Mouse (Mus musculus) left cerebral cortex, adult 2 months (tissue): ENCODE data around the gene Mcm2. TPM values are rescaled to one million over a fixed set of nuclear protein-coding genes. Genes with fewer than 3 reads are reported as not detected.
A peak's percentile ranks its signal among the peaks of the same experiment; 100 is the strongest.

Experiments
- DNase-seq, 2 experiments: peaks; one replicate each; pipeline ENCODE4 v3.0.0; 2021 to 2022; ENCODE audit warnings: low spot score in 2 of 2, mixed read lengths in 1 of 2; ENCODE audit errors: extremely low spot score in 1 of 2
- H3K27ac ChIP-seq: fragments of 200-600 bp; 2 replicates; pipeline ENCODE4 v1.8.1; 2022
- H3K4me3 ChIP-seq: fragments of 200-600 bp; 2 replicates; pipeline ENCODE4 v1.8.1; 2022
- CTCF ChIP-seq: fragments of 200-600 bp; IDR thresholded peaks from 2 replicates; pipeline ENCODE4 v1.8.1; 2022; ENCODE audit warnings: antibody characterized with exemption, mild to moderate bottlenecking, moderate library complexity
- intact Hi-C: fragments of 180-260 bp; cut with DNase I; formaldehyde crosslinking; loops from one replicate; pipeline ENCODE4 v1.15.1; 2025
- total RNA-seq, 2 experiments: library from RNA; stranded (reverse); gene quantifications; 2 replicates each; pipeline ENCODE4 v1.2.3; 2021

Mcm2 gene
- total RNA-seq, 2 experiments from 2014 or later = 2.1 to 4.5 TPM

DNA sequence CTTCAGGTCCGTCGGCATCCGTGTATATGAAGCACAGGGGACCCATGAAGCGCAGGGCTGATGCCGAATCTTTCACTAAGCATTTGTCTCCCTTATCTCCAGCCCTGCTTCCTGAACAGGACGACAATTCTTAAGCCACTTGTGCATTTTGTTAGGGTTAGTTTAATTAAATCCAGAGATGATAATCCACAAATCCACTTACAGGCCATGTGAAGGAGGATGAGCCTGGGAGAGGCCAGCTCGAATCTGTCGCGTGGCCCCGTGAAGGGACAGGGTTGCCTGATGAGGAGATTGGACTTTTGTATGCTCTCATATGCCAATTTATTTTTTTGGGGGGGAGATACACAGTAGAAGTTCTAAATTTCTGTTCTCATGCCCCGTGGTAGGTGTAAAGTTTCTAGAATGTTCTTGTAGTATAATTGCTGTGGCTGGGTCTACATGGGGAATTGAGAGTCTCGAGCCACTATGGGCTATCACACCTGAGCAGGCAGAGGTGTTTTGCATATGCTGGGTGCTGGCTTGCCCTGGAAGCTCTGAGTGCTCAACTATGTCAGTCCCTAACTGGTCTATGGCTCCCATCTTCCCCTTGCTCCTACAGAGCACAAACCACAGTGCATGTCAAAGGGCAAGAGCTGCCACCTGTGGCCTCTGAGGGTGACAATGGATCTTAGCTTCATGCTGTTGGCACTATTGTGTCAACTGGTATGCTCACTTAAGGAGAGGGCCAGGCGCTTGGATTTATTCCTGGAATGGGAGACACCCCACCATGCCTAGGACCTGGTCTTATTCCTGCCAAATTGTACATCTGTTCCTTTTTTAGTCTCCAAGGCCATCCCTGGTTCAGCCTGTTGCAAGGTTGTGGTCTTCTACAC, 38.0 kb upstream of the Mcm2 start:
- no peak overlapping the region for H3K4me3 ChIP-seq
- TF ChIP-seq CTCF = no peak
- DNase-seq = no peak
- H3K27ac ChIP-seq = peak overlapping the region; percentile 33; the same call in 1 of the 2 replicates
- intact Hi-C loops = loop anchor here (5.0 kb wide), 2 partner anchors 301 to 426 kb away; partner anchors contain the start of gene Plxna1

DNA sequence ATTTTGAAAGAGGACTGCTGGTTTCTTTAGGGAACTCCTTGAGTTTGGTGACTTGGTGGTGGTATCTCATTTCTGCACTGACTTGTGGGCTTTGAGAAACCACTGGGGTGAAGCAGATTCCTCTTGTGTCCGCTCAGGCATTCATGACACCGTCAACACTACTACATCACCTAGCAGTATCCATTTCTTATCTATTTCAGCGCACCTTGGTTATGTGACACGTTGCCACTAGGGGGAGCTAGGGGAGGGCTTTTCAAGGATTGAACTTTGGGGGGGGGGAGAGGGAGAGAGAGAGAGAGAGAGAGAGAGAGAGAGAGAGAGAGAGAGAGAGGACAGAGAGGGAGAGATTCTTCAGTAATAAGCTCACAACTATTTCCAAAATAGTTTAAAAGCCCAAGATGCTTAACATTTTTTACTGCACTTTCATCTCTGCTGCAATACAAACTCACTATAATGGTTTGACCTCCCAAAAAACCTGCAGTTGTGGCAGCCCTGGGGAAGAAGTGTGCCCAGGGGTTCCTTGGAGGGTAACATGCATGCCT, 37.2 kb upstream of the Mcm2 start:
- peak; percentile 60 to 65 for DNase-seq
- Histone ChIP-seq H3K27ac (no peak overlapping the region; the same call in 1 of the 2 replicates), H3K4me3 (no peak overlapping the region)
- peak; percentile 54 for TF ChIP-seq CTCF
- intact Hi-C loops = loop anchor here (2.0 to 5.0 kb wide), 5 partner anchors 99 to 699 kb away; partner anchors contain the start of gene Plxna1

DNA sequence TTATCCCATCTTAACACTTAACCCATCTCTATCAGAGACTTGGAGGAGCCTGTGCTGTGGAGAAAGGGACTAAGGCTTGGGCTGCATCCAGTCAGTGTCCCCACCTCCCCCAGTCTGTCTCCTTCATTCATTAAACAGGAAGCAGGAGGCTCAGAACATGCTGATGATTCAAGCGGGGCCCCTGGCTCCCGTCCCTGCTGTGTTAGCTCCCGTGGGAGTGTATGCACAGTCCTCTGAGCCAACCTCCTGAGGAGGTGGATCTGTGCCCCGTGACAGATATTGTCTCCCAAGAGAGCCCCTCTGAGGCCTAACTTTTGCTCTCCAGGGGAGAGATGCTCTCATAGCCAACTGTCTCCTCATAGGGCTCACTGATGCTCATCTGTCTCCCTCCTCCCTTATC, 36.2 kb upstream of the Mcm2 start:
- intact Hi-C loops = loop anchor here (2.0 to 5.0 kb wide), 5 partner anchors 100 to 700 kb away; partner anchors contain the start of gene Plxna1
- TF ChIP-seq CTCF = no peak
- no peak overlapping the region for H3K4me3 ChIP-seq
- peak overlapping the region; percentile 57; the same call in 1 of the 2 replicates for H3K27ac ChIP-seq
- DNase-seq = peak; percentile 59 to 60

DNA sequence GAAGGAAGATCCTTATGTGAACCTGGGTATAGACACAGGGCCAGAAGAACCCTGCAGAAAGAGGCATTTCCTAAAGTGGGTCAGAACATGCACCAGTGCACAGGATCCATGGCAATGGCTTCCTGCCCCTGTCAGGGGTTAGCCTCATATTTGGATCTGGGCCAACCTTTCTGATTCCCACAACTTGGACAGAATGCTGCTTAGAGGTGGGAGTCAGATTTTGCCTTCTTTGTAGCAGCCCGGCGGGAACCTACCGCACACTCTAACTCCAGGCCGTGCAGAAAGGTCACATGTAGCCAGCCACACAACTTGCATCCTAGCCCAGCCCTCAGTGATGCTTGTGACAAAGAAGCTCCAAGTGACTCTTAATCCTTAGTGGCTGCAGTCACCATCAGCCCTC, 35.6 kb upstream of the Mcm2 start:
- DNase-seq = no peak
- H3K4me3 ChIP-seq = no peak overlapping the region
- intact Hi-C loops = loop anchor here (2.0 kb wide), 3 partner anchors 101 to 701 kb away; no protein-coding TSS in a partner anchor
- TF ChIP-seq CTCF = no peak
- H3K27ac ChIP-seq = no peak overlapping the region

DNA sequence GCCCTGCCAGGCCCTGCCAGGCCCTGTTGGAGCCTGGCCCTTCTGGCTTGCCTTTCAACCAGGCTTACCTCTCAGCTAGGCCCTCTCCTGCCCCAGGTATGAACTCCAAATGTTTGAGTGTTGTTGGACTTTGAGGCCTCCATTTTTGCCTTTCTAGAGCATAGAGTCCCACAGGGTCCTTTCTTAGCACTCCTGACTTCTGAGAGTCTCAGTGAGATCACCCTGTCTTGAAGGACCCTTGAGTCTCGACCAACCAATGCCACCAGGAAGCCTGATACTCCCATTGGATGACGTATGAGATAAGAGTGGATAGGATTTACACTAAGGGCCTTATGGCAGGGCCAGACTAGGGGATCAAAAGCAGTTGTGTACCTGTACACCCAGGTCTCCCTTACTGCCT, 32.9 kb upstream of the Mcm2 start:
- no peak for TF ChIP-seq CTCF
- H3K27ac ChIP-seq = no peak overlapping the region
- intact Hi-C loops = no loop called here
- DNase-seq = no peak
- no peak overlapping the region for H3K4me3 ChIP-seq

DNA sequence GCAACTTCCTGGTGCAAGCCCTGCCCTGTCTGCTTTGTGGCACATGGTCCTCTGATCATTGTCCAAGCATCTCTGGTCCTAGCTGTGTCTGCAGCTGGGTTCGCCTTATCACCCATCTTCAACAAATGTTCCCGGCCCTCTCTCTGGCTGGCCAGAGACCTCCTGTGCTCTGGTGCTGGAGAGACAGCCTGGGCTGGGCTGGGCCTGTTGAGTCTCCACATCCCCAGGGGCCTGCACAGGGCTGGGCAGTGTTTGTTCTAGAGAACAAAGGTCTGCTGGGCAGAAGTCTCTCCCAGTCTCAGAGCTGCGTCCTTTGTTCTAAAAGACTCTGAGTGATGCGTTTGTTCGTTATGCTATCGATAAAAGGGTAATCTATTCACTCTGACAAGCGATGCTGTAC, 31.5 kb upstream of the Mcm2 start:
- no peak for TF ChIP-seq CTCF
- Histone ChIP-seq H3K27ac (no peak overlapping the region), H3K4me3 (no peak overlapping the region)
- DNase-seq = no peak
- intact Hi-C loops = no loop called here

DNA sequence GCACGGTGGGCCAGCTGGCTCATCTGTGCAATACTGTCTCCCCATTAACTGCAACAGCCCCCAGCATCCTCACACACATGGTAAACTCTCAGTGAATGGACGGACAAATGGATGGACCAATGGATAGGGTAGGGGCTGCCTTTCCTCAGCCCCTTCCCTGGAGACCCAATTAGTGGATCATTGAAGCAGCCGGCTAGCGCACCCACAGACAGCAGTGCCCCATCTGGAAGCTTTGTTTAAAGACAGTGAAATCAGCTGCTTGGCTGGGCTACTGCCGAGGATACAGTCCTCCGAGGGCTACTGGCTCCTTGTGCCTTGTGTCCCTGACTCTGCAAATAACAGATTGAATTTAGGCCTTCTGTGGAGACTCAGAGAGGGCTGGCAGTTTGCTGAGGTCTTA, 30.9 kb upstream of the Mcm2 start:
- intact Hi-C loops = loop anchor here (5.0 kb wide), 2 partner anchors 428 to 538 kb away; no protein-coding TSS in a partner anchor
- TF ChIP-seq CTCF = no peak
- no peak for DNase-seq
- Histone ChIP-seq H3K27ac (no peak overlapping the region), H3K4me3 (no peak overlapping the region)

DNA sequence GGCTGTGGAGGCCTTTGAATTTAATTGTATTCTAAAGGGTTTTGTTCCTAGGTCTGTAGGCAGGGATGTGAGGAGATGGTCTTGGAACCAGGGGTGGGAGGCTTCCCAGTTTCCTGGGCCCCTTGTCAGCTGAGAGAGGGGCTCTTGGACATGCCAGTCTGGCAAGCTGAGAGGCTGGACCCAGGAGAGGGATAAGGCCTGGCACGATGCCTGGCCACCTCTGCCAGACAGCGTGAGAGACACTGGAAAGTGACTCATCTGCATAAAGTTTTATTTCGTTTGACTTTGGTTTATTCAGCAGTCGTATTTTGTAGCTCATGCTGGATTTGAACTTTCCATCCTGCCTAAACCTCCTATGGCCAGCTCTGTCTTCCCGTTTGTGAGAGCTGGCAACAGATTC, 30.0 kb upstream of the Mcm2 start:
- Histone ChIP-seq H3K27ac (no peak overlapping the region), H3K4me3 (no peak overlapping the region)
- DNase-seq = no peak
- no peak for TF ChIP-seq CTCF
- intact Hi-C loops = loop anchor here (5.0 kb wide), 2 partner anchors 429 to 539 kb away; no protein-coding TSS in a partner anchor

DNA sequence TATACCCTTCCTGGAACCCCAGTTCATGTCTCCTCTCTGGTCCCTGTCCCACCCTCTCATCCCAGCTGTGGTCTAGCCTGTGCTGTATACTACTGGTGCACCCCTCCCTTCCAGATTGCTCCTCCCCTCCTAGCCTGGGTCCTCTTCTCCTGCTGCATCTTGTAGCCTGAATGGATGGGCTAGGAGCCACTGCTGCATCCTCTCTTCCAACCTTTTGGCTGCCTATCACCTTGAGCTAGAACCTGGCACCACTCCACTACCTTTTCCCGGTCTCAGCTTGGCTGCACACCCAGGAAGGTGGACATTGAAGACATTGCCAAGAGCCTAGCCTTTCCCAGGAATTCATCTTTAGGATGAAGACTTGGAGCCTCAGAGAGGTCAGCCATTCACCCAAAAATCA, 29.4 kb upstream of the Mcm2 start:
- Histone ChIP-seq H3K27ac (no peak overlapping the region), H3K4me3 (no peak overlapping the region)
- no peak for TF ChIP-seq CTCF
- intact Hi-C loops = loop anchor here (5.0 kb wide), 2 partner anchors 429 to 539 kb away; no protein-coding TSS in a partner anchor
- no peak for DNase-seq

DNA sequence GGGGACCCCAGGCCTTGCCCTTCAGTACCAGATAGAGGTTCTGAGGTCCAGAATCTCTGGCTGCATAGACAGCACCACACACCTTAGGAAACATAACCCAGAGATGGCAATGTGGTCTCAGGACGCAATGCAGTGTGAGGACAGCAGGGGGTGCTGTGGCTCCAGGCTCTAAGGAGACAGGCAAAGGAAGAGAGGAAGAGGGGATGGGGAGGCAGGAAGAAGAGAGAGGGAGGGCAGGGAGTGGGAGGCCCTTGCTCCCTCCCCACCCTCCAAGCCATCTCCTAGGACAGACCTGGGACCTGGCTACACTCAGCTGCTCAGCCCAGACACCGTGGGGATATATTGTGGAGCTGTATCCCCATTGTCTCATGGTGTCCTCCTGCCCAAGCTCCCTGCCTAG, 29.0 kb upstream of the Mcm2 start:
- Histone ChIP-seq H3K27ac (peak overlapping the region; percentile 63), H3K4me3 (no peak overlapping the region)
- intact Hi-C loops = loop anchor here (2.0 to 5.0 kb wide), 3 partner anchors 430 to 705 kb away; no protein-coding TSS in a partner anchor
- peak; percentile 82 to 91 for DNase-seq
- peak; percentile 96 for TF ChIP-seq CTCF

DNA sequence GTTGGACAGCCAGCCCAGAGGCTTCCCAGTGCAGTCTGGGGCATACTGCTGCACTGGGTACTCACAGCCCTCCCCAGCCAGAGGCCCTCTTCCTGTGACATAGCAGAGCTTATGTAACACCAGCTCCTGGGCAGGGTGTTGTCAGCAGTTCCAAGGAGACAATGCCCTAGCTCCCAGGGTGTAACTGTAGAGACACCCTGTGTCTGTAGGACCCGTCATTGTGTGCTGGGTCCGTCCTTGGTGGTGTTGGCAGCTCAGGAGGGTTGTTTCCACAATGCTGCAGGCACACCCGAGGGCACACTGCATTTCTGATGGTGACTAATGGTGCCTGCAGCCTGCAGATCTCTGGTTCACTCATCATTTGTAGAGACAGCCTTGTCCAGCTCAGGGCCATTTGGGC, 28.3 kb upstream of the Mcm2 start:
- no peak for TF ChIP-seq CTCF
- DNase-seq = no peak
- no peak overlapping the region for H3K4me3 ChIP-seq
- H3K27ac ChIP-seq = peak overlapping the region; percentile 63
- intact Hi-C loops = loop anchor here (2.0 to 5.0 kb wide), 3 partner anchors 430 to 706 kb away; no protein-coding TSS in a partner anchor
